ENCODE assay signal across 30 mouse cellular contexts in the genomic region with DNA sequence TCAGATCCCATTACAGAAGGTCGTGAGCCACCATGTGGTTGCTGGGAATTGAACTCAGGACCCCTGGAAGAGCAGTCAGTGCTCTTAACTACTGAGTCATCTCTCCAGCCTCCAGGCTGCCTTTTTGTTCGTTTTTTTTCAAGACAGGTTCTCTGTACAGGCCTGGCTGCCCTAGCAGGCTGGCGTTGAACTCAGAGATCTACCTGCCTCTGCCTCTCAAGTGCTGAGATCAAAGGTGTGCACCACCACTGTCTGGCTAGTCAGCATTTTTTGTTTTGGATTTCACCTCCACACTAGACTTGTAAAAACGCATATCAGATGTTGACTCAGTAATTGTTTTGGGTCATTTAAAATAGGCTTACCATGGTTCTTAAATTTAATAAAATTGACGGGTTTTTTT.
"Had no signal": no experiment of that assay in that cellular context is flagged by ENCODE, and none has a peak within 500 bp of the region (broad histone marks: within the 10 kb centered on the region; RNA-seq: fewer than 3 reads in every experiment).

No protein-coding gene starts in this region.

- H3K9ac ChIP-seq: heart, embryonic 12.5 days; heart, embryonic 13.5 days; heart, embryonic 15.5 days; hindbrain, embryonic 12.5 days; hindbrain, embryonic 13.5 days; hindbrain, embryonic 14.5 days; hindbrain, embryonic 15.5 days; intestine, embryonic 15.5 days; kidney, embryonic 15.5 days had no signal

- H3K4me3 ChIP-seq: heart, embryonic 12.5 days; heart, embryonic 13.5 days; heart, embryonic 15.5 days; hindbrain, embryonic 10.5 days; hindbrain, embryonic 12.5 days; hindbrain, embryonic 13.5 days; hindbrain, embryonic 15.5 days; intestine, embryonic 15.5 days; kidney, embryonic 15.5 days; layer of hippocampus, adult 2 months; left cerebral cortex, adult 2 months had no signal

- H3K27ac ChIP-seq: heart, embryonic 13.5 days; heart, embryonic 15.5 days; hindbrain, embryonic 10.5 days; hindbrain, embryonic 12.5 days; hindbrain, embryonic 13.5 days; hindbrain, embryonic 14.5 days; hindbrain, embryonic 15.5 days; hindbrain, postnatal 0 days; intestine, embryonic 15.5 days; kidney, embryonic 15.5 days; kidney, postnatal 0 days; layer of hippocampus, adult 2 months; left cerebral cortex, adult 2 months had no signal

- H3K4me1 ChIP-seq: heart, embryonic 12.5 days; heart, embryonic 13.5 days; heart, embryonic 15.5 days; hindbrain, embryonic 10.5 days; hindbrain, embryonic 12.5 days; hindbrain, embryonic 13.5 days; hindbrain, embryonic 15.5 days; intestine, embryonic 15.5 days; kidney, embryonic 15.5 days had no signal

- H3K9me3 ChIP-seq: heart, embryonic 12.5 days; heart, embryonic 13.5 days; heart, embryonic 15.5 days; hindbrain, embryonic 10.5 days; hindbrain, embryonic 12.5 days; hindbrain, embryonic 13.5 days; hindbrain, embryonic 15.5 days; intestine, embryonic 15.5 days; kidney, embryonic 15.5 days had no signal

- DNase-seq: heart, postnatal 10 days; heart, postnatal 14 days; heart, postnatal 36 days; heart, postnatal 4 days; kidney, adult 11 months; kidney, adult 18-20 months; kidney, adult 2 months; kidney, adult 8-10 months; kidney, adult 9 months; kidney, postnatal 10 days; kidney, postnatal 14 days; kidney, postnatal 25 days; kidney, postnatal 36 days; kidney, postnatal 4 days; layer of hippocampus, adult 9-11 months; layer of hippocampus, postnatal 36 days had no signal
